Mouse (Mus musculus) adrenal gland, adult 8-10 months (tissue): ENCODE measurements around the gene Copz2. TPM values are rescaled to one million over a fixed set of nuclear protein-coding genes. Genes with fewer than 3 reads are reported as not detected.

Source experiments
- DNase-seq: peaks from one replicate; pipeline ENCODE4 v3.0.0; 2022
- total RNA-seq, 4 experiments: library from RNA; stranded (reverse); gene quantifications; 2 replicates each; pipeline ENCODE4 v1.2.4; 2022

Gene Copz2
- total RNA-seq, 4 experiments from 2014 or later = 60.6 to 73.0 (median 64.0) TPM

DNA sequence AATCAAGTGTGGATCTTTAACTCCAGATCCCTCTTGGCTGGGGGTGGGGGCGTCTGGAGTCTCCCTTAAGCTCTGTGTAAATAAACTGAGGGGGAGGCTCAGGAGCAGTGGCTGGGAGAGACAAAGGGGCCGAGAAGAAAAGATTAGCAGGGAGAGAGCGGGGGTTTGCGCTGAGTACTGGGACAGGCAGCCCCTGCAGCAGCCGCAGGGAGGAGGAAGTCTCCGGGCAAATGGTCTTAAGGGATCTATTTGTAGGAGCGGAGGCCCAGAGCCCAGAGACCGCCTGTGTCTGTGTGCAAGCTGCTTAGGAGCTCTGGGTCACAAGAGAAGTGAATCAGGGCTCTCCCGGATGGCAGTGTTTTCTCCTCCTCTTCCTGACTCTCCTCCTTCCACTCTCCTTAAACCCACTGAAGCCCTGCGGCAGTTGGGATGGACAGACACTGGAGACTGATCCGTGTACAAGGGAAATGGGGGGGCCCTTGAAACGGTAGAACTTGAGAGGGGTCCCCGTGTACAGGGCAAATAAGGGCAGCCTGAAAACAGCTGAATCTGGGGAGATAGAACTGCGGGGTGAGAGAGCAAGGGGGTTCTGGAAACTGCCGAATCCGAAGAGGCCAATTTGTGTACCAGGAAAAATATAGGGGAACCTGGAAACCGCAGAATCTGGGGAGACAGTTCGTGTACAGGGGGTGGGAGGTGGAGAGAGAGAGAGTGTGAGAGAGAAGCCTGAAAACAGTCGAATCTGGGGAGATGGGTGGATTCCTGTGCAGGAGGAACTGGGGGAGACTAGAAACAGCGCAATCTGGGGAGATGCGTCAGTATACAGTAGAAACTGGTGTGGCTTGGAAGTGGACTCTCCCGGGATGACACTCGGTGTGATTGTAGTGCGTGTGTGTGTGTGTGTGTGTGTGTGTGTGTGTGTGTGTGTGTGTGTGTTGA, 23.0 kb downstream of the Copz2 start:
- DNase-seq = no peak

DNA sequence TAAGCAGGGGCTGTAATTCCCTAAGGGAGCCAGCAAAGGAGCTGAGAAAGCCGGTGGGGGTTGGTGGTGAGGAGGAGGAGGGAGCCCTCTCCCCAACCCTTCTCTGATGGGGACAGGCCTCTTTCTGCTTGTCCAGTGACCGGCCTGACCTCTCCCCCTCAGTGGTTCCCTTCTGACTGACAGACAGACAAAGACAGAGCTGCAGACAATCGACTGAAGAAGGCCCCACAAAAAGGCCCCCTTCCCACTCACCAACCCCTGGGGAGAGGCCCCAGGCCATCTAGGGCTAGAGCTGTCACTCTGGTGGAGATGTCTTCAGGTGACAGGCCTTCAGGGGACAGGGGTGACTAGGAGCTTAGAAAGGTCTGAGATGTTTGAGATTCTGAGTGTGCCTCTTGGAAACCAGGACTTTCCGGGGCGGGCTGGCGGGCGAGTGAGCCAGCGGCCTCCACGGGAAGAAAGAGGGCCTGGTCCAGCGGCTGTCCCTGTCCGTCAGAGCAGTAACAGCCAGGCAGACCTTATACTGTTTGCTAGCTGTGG, 24.0 kb downstream of the Copz2 start:
- no peak for DNase-seq

DNA sequence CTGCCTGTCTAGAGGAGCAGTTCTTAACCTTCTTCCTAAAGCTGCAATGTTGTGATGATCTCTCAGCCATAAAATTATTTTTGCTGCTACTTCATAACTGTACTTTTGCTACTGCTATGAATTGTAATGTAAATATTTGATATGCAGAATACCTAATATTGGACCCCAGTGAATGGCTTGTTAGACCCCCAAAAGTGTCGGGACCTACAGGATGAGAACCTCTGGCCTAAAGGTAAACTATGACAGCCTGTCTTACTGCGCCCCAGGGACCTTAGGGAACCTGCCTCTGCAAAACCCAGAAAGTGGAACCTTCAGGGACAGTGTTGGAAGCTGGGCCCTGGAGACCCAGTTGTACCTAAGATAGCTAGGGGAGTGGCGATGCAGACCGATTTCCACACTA, 25.6 kb downstream of the Copz2 start:
- no peak for DNase-seq

DNA sequence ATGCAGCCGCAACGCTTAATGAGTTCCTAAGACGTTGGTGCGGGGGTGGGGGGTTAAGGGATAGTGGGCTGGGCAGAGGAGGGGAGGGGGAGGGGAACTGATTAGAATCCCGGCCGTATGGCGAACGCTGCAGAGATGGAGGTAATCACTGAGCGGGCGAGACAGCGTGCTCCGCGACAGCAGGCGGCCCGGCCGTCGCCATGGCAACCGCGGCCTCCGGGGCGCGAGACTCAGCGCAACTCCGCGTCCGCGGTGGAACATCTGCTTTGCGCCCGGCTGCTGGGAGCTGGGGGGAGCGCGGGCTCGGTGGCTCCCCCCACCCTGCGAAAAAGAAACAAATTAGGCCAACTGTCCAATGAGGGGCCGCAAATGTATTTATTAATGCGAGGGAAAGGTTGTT, 26.1 kb downstream of the Copz2 start:
- DNase-seq = peak; percentile 43

DNA sequence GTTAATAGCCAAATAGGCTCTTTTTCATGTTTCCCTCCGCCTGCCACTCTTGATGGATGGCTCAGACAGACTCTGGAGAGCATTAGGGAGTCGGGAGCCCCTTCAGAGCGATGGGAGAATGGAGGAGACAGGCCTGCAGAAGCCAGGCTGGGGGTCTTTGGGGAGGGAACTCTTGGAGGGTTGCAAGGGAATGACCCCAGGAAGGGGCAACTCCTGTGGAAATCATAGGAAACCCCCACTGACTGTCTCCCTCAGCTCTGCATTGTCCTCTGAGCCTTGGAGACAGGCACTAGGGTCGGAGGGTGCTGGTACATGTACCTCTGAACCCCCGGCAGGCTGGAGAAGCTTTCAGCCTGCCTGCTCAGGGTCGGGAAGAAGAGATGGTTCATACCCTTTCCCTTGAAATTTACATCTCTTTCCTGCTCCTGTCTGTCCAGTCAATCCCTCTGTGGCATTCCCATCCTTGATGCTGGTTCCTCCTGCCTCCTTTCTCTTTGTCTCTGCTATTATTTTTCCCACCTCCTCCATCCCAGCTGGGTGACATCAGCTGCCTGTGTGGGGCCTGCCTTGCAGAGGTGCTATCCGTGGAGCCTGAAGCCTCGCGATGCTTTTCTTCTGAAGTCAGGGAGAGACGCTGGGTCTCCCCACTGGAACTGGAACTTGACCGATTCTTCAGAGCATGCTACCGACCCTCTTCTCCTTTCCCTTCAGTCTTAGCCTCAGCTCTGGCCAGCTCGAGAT, 26.8 kb downstream of the Copz2 start:
- no peak for DNase-seq

DNA sequence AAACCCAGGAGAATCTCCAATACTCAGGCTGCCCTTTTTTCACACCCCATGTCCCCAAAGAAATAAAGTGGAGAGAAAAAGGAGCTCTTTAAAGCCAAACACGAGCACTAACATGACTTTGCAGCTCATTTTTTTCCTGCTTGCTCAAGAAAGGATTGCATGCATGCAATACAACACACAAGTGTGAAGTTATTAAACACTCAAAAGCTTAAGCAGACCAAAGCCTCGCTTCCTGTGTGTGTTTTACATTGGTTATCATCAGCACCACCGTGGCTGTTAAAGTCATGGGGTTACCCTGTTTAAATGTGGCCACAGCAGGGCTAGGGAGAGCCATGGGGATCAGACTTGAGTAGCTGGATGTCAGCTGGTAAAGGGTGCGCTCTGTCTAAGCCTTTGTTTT, 27.4 kb downstream of the Copz2 start:
- DNase-seq = no peak

DNA sequence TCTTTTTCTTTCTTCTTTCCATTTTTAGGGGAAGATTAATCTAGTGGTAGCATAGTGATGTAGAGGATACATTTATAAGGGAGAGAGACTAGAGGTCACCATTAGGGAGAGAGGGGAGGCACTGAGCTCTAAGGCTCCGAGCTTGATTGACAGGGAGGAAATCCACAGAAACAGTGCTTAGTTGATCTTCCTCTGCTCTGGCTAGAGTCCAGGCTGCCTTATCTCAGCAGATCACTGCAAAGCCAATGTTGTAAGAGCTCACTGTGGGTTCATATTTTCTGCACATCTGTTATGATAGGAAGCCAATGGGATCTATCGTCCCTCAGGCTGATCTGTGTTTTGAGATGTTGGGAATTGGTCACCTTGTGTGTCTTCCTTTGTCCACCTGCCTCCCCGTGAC, 29.0 kb downstream of the Copz2 start:
- no peak for DNase-seq

DNA sequence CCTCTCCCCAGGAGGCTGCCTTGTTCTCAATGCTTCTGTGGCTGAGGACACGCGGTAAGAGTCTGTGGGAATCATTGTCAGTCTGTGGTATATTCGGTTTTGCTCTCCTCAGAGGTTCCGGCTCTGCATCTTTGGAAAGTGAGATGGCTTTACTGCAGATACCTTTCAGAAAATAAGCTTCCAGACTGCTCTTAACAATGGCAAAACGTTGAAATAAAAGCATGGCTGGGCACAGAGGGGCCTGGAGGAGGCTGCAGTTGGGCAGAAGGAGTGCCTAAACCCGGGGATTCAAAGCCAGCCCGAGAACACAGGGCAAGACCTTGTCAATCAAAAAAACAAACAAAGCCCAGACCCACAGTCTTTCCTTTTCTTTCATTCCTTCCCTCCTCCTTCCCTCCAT, 29.7 kb downstream of the Copz2 start:
- DNase-seq = no peak

DNA sequence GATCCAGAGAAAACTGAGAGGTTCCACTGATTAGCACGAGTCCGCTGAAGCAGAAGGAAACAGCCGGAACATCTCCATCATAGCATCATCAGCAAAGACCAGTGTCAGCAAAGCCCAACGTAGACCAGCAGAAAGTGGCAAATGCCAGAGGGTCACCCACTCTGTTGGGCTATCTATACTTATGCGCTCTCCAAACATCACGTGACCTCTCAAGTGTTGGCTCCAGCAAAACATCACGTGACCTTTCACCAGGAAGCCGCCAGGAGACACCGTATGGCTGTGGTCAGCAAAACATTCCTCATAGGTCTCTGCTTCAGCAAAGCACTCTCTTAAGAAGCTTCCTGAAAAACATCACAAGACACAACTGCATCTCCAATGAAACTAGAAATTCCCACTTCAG, 30.6 kb downstream of the Copz2 start:
- DNase-seq = no peak

DNA sequence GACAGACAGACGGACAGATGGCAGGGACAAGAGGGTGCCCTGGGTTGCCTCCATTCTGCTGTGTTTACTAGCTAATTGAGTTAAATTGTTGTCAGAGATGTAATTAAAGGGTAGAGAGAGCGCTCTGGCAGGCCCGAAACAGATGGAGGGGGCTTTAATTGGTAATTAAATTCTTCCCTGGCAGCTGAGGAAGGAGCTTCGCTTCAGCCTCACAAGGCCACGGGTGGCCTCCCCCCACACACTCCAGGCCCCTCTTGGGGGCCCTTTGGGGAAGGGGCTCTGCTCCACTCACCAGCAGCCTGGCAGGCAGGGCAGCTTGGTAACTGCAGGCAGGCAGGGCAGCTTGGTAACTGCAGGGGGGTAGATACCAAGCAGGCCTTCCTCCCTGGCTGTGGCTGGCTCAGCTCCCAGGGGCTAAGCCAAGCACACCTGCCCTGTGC, 36.3 kb downstream of the Copz2 start:
- DNase-seq = no peak

DNA sequence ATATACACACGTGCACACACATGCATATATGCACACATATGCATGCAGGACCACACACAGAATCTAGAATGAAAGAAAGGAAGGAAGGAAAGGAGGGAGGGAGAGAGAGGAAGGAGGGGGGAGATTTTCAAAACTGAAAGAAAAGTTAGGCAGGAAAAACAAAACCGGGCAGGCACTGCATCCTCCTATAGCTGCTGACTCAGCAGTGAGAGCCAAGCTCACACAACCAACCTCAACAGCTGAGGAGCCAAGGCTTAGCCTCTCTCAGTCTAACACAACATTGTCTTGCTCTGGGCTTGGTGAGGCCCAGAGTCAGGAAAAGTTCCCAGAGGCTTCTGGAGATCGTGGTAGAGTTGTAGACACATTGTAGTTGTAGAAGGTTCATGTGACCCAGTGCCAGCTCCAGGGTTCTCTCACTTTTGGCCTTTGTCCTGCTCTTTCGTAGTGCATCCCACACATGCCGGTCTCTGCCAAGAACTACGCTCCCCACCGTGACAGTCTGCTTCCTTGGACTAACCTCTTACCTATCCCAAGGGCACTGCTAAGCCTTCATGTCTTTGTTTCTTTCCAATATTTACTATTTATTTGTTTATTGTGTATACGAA, 37.4 kb downstream of the Copz2 start:
- no peak for DNase-seq

DNA sequence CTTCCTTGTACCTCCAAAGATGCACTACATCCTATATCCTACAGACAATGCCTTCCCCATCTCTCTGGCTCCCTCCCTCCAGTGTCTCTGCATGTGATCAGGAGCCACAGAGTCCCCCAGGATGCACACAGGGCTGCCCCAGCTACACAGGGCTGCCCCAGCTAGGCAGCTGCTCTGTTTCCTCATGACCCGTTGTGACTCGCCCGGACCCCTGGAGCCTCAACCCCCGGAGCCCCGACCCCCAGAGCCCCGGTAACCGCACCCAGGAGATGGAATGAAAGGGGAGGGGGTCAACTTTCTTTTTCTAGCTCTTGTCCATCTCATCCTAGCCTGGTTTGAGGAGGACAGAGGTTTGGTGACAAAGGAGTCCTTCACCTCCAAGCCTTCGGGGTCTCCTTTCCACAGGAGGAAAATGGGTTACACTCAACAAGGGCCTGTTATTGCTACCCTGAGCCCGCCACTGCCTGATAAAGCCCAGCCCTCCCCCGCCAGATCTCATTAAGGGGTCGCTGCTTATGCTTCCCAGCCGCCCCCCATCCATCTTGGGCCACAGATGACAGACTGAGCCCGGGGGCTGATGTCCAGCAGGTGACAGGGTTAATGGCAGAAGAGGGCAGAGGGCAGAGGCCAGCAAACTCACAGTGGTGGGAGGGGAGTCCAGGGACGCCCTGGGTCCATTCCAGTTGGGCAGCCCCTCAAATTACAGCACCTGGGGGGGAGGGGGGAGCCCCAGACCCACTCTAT, 42.3 kb downstream of the Copz2 start:
- no peak for DNase-seq

DNA sequence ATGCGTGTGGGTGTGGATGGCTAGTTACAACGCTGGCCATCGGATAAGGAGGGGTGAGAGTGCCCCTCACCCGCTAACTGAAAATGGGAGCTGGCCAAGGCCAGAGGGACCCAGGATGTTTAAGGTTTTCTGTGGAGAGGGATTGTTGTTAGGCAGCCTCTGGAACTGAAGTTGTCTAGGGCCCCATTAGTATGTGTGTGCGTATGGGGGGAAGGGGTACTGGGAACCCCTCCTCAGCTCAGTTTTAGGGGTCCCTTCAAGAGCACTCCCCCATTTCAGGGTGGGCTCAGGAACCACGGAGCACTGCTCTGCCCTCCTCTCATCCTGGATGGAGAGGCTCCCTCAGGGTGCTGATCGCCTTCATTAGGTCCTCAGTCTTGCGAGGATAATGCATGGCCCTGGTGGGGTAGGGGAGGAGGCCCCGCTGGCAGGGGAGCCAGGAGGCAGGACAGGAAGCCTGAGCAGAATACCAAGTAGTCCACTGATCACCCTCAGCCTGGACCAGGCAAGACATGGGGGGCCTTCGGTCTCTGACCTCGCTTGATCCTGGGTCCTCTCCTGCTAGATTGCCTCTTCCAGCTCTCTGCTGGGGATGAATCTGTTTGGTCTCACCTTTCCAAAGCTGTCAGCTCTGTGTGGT, 43.7 kb downstream of the Copz2 start:
- no peak for DNase-seq

DNA sequence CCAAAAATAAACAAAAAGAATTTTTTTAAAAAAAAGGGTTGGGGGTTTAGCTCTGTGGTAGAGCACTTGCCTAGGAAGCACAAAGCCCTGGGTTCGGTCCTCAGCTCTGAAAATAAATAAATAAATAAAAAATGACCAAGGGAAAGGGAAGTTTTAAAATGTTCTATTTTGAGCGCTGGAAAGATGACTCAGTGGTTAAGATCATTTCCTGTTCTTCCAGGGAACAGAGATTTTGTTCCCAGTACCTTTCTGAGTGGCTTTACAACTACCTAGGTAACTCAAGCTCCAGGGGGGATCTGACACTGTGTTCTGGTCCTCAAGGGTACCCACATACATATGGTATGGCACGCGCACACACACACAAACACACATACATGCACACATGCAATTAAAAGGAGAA, 46.2 kb downstream of the Copz2 start:
- no peak for DNase-seq

DNA sequence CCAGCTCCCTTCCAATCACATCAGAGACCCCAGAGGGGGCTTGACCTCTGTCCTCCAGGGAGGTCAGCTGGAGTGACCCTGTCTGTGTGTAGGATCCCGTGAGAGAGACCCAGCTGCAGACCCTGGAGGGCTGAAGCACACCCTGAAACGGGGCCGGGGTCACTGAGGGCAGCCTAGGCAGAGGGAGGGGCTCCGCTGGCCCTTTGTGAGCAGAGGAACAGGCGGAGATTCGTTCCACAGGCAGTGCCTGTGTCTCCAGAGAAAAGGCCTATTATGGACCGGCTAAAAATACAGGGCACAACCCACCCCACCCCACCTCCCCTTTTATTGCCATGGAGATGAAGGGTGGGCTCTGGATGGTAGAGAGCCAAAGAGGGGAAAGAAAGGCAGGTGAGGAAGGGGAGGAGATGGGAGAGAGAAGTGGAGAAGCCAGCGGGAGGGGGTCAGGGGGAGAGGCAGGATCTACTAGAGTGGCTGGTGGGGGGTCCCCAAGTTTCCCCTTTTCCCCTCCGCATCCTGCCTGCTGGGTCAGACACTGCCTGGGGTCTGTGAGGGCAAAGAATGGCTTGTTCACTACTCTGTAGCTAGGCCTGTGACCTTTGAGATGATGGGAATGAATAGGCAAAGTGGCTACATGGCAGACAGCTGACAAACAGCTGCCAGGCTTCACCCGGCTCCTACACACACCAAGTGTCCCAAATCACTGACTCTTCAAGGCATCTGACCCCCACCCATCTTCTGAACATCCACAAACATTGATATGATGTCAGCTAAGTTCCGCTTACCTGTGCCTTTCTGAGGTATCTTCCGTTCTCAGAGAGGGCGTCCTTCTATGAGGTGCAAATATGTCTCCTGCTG, 50.0 kb downstream of the Copz2 start:
- no peak for DNase-seq

DNA sequence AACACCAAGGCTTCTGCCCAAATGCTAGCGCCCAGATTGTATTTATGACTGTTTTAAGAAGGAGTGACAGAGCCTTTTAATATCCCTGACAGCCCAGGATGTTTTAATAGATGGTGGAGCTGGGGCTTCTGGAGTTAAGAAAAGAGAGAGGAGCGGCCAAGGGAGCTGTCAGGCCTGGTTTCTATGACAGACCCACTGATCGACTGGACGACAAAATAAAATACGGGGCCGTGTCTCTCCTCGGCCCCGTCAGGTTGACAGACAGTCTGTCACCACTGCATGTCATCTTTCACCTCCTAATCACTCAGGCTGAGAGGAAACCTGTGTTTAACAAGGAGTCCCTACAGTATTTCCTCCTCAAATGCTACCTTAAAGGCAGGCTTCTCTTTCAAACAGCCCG, 51.7 kb downstream of the Copz2 start:
- no peak for DNase-seq

DNA sequence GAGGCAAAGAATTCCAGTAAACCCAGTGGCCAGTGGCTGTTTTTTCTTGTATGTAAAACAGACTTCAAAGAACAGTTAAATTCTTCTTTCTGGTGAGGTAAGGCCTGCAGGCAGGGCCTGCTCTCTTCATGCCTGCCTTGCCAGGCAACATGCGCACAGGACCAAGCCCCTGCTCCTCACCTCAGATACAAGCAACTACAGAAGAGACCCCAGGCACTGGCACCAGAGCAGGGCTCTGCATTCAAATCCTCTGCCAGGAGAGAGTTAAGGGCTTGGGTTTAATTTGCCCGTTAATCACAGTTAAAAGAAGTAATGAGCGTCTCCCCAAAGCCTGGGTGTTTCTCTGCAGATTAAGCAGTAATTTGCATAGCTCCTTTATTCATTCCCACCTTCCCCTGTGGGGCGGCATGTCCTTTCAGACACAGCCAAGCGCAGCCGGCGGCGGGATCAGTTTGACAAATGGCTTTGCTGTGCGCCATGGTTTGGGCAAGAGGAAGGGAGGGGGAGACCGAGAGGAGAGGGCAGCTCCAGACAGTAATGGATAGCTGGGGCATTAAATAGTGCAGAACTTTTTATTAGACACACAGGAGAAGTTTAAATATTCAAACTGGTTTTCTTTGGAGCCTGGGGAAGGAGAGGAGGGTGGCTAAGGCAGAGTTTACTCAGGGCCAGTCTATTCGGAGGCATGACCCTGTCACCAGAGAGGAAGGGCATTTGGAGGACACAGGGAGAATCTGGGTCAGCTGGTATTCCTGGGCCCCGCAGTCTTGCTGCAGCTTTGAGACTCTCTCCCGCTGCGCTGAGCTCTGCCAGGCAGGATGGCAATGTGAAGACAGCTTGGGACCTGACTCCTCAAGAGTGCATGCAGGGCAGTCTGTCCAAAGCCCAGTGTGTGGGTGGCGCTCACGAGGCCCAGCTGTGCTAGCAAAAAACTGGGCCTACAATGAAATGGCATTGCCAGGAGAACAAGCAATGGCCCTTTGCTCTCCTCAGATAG, 53.3 kb downstream of the Copz2 start:
- DNase-seq = no peak

DNA sequence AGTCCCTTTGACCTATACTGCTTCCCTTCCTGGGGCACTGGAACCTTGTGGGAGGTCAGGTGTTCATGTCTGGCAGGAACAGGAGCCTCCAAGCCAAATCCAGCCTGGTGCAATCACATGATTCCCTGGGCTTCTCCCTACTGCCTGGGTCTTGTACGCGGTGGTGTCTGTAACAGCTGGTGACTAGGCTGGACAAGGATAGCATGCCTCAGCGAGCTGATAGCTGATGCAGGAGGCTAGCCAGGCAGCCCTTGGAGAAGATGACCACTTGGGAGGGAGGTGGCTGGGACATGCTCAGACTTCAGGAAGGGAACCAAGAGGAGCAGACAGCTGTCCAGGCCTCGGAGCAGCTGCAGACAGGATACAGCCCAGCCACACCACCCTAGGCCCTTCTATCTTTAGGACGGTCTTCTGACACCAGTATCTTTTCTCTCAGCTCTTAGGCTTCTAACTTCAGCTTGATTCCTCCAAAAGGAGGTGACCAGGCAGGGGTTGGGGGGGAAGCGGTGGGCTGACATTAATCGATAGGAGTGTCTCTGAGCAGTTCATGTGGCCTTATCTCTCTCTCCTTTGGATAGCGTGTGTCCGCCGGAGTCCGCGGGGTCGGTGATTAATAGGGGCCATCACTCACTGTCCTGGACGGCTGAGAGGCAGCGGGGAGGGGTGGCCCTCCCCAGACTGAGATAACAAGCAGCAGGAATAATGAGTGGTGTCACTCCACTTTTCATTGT, 56.9 kb downstream of the Copz2 start:
- DNase-seq = no peak

DNA sequence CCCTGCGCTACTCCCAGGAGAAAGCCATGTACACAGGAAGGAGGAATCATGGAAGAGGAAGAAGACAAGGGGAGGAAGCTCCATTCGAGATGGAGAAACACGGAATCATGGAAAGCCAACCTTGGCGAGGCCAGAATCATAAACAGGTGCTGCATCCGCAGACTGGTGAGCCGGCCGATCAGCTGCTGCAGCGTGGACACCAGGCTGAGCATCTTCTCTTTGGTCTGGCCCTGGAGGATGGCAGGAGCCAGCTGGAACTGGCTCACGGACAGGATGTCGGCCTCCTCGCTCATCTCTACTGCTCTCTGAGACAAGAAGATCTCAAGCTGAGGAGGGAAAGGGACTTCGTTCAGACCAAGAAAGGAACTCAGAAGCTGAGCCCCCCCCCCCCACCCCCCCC, 58.9 kb downstream of the Copz2 start:
- no peak for DNase-seq
